Mouse (Mus musculus): ENCODE data around the gene Hspd1. TPM values are rescaled to one million over a fixed set of nuclear protein-coding genes. Genes with fewer than 3 reads are reported as not detected.

Gene Hspd1
- total and polyA plus RNA-seq, 2 experiments = 52.3 to 301 TPM

GRCm38 (mm10) chr1:55086868-55087400 lies 1.1 kb downstream of the Hspd1 start:
- Histone ChIP-seq H3K4me3 (ENCODE audit: insufficient read depth, low read depth, low read length) (peak overlapping the region; percentile 99), H3K27ac (replicated peaks; ENCODE audit: insufficient read depth, low read depth, low read length) (peak overlapping the region; percentile 100), H3K36me3 (ENCODE audit: control insufficient read depth, insufficient read depth, low read length) (peaks cover 49% of the 10 kb centered on the region), H3K9ac (ENCODE audit: low read depth, low read length) (peak overlapping the region; percentile 100), H3K79me2 (ENCODE audit: control insufficient read depth, insufficient read depth, low read length) (peaks cover 21% of the 10 kb centered on the region; the same call in 1 of the 2 replicates), H3K27me3 (ENCODE audit: control insufficient read depth, insufficient read depth, low read length) (no peaks in the 10 kb centered on the region), H3K4me1 (ENCODE audit: control insufficient read depth, insufficient read depth, low read length) (peaks cover 17% of the 10 kb centered on the region)
- peak; percentile 83 for DNase-seq (ENCODE audit: extremely low read depth, low read depth, low spot score)
- no peak for TF ChIP-seq CTCF (IDR thresholded peaks at IDR 0.05; ENCODE audit: low read depth, low read length)
- 2% methylated on average over 13 of the region's 13 CpGs for WGBS

DNA sequence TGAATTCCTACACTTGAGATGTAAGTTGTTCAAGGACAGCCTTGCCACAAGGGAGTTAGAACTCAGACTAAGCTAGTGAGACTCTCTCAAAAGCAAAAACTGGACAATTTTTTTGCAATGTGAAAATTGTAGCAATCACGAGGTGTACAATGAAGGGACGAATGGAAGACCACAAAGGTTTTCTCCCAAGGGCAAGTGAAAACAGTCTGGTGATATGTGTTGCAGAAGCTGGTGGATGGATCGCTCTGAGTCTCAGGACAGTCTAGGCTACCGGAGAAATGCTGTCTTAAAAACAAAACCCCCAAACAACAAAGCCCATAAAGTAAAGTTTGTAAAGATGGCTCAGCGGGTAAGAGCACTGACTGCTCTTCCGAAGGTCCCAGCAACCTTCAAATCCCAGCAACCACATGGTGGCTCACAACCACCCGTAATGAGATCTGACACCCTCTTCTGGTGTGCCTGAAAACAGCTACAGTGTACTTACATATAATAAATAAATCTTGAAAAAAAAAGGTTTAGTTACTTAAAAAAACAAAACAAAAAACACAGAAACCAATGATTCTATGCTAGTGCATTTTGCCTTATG lies 2.2 kb downstream of the Hspd1 start:
- Histone ChIP-seq H3K27ac (replicated peaks; ENCODE audit: insufficient read depth, low read depth, low read length) (no peak overlapping the region; the same call in 1 of the 2 replicates), H3K4me1 (ENCODE audit: control insufficient read depth, insufficient read depth, low read length) (peaks cover 14% of the 10 kb centered on the region), H3K36me3 (ENCODE audit: control insufficient read depth, insufficient read depth, low read length) (peaks cover 51% of the 10 kb centered on the region), H3K4me3 (ENCODE audit: insufficient read depth, low read depth, low read length) (peak overlapping the region; percentile 6; the same call in 1 of the 2 replicates), H3K27me3 (ENCODE audit: control insufficient read depth, insufficient read depth, low read length) (no peaks in the 10 kb centered on the region), H3K9ac (ENCODE audit: low read depth, low read length) (peak overlapping the region; percentile 31; the same call in 1 of the 2 replicates), H3K79me2 (ENCODE audit: control insufficient read depth, insufficient read depth, low read length) (peaks cover 21% of the 10 kb centered on the region; the same call in 1 of the 2 replicates)
- no peak for DNase-seq (ENCODE audit: extremely low read depth, low read depth, low spot score)
- TF ChIP-seq CTCF (IDR thresholded peaks at IDR 0.05; ENCODE audit: low read depth, low read length) = no peak
- TF ChIP-seq POLR2A (IDR thresholded peaks at IDR 0.05; ENCODE audit: extremely low read depth, insufficient read depth, low read length) = no peak
- WGBS = 31% methylated on average over 7 of the region's 7 CpGs

DNA sequence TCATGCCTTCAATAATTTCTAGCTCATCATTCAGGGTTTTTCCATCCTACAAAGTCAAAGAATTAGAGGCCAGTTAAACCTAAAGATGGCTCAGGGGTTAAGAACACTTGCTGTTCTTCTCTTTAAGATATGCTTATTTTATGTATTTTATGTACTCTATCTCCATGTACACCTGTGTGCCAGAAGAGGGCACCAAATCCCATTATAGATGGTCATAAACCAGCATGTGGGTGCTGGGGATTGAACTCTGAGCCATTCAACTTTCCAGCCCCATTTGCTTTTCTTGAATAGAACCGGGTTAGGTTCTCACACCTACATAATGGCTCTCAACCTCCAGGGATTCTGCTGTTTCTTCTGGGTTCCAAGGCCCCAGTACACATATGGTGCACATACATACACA lies 5.9 kb downstream of the Hspd1 start:
- TF ChIP-seq CTCF (IDR thresholded peaks at IDR 0.05; ENCODE audit: low read depth, low read length) = peak; percentile 10; the same call in 1 of the 2 replicates
- TF ChIP-seq POLR2A (IDR thresholded peaks at IDR 0.05; ENCODE audit: extremely low read depth, insufficient read depth, low read length) = no peak
- H3K27ac ChIP-seq (replicated peaks; ENCODE audit: insufficient read depth, low read depth, low read length) = no peak overlapping the region
- H3K4me3 ChIP-seq (ENCODE audit: insufficient read depth, low read depth, low read length) = no peak overlapping the region
- H3K4me1 ChIP-seq (ENCODE audit: control insufficient read depth, insufficient read depth, low read length) = peaks cover 17% of the 10 kb centered on the region
- no peaks in the 10 kb centered on the region for H3K27me3 ChIP-seq (ENCODE audit: control insufficient read depth, insufficient read depth, low read length)
- peak; percentile 39 for DNase-seq (ENCODE audit: extremely low read depth, low read depth, low spot score)
- H3K79me2 ChIP-seq (ENCODE audit: control insufficient read depth, insufficient read depth, low read length) = peaks cover 7% of the 10 kb centered on the region; the same call in 1 of the 2 replicates
- no peak overlapping the region for H3K9ac ChIP-seq (ENCODE audit: low read depth, low read length)
- WGBS = 50% methylated on average over 1 of the region's 1 CpGs
- peaks cover 74% of the 10 kb centered on the region for H3K36me3 ChIP-seq (ENCODE audit: control insufficient read depth, insufficient read depth, low read length)

DNA sequence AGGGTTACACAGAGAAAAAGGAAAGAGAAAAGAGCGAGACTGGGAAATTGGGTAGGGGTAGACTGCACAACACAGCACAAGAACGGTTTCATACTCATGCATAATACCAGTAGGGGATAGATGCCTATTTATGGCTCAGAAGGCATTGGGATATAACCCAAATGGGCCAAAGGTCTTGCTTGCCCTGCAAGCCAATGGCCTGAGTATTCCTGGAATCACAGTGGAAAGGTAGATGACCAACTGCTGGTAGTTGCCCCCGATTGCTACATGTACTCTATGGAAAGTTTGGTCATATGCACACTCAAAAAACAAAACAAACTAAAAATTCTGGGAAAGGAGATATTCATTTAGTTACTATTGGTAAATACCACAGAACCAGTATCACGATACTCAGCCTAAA lies 8.4 kb downstream of the Hspd1 start:
- peaks cover 2% of the 10 kb centered on the region; the same call in 1 of the 2 replicates for H3K79me2 ChIP-seq (ENCODE audit: control insufficient read depth, insufficient read depth, low read length)
- H3K4me1 ChIP-seq (ENCODE audit: control insufficient read depth, insufficient read depth, low read length) = peaks cover 15% of the 10 kb centered on the region
- H3K4me3 ChIP-seq (ENCODE audit: insufficient read depth, low read depth, low read length) = no peak overlapping the region
- H3K27ac ChIP-seq (replicated peaks; ENCODE audit: insufficient read depth, low read depth, low read length) = peak overlapping the region; percentile 61
- H3K27me3 ChIP-seq (ENCODE audit: control insufficient read depth, insufficient read depth, low read length) = no peaks in the 10 kb centered on the region
- peaks cover 69% of the 10 kb centered on the region for H3K36me3 ChIP-seq (ENCODE audit: control insufficient read depth, insufficient read depth, low read length)
- peak; percentile 85 for DNase-seq (ENCODE audit: extremely low read depth, low read depth, low spot score)
- WGBS = 35% methylated on average over 4 of the region's 4 CpGs
- no peak for TF ChIP-seq CTCF (IDR thresholded peaks at IDR 0.05; ENCODE audit: low read depth, low read length)
- no peak for TF ChIP-seq POLR2A (IDR thresholded peaks at IDR 0.05; ENCODE audit: extremely low read depth, insufficient read depth, low read length)
- H3K9ac ChIP-seq (ENCODE audit: low read depth, low read length) = no peak overlapping the region; the same call in 1 of the 2 replicates

GRCm38 (mm10) chr1:55076849-55077516 lies 11.1 kb downstream of the Hspd1 start:
- DNase-seq (ENCODE audit: extremely low read depth, low read depth, low spot score) = no peak
- Histone ChIP-seq H3K9ac (ENCODE audit: low read depth, low read length) (no peak overlapping the region), H3K79me2 (ENCODE audit: control insufficient read depth, insufficient read depth, low read length) (no peaks in the 10 kb centered on the region), H3K36me3 (ENCODE audit: control insufficient read depth, insufficient read depth, low read length) (peaks cover 51% of the 10 kb centered on the region), H3K4me1 (ENCODE audit: control insufficient read depth, insufficient read depth, low read length) (peaks cover 10% of the 10 kb centered on the region), H3K27ac (replicated peaks; ENCODE audit: insufficient read depth, low read depth, low read length) (0 out of 2 replicates have a peak overlapping the region, but pooled peaks have one; percentile 48), H3K27me3 (ENCODE audit: control insufficient read depth, insufficient read depth, low read length) (no peaks in the 10 kb centered on the region), H3K4me3 (ENCODE audit: insufficient read depth, low read depth, low read length) (no peak overlapping the region)
- no peak for TF ChIP-seq POLR2A (IDR thresholded peaks at IDR 0.05; ENCODE audit: extremely low read depth, insufficient read depth, low read length)
- no peak for TF ChIP-seq CTCF (IDR thresholded peaks at IDR 0.05; ENCODE audit: low read depth, low read length)
- WGBS = 100% methylated on average over 2 of the region's 2 CpGs

Measured in liver, adult 2 months (tissue).